Mouse (Mus musculus): ENCODE results near the gene Plcb4.

GRCm38 (mm10) chr2:135708386-135708785 is 49.6 kb downstream of the Plcb4 start:
- no peak for TF ChIP-seq CTCF (IDR thresholded peaks at IDR 0.05)
- TF ChIP-seq EP300 (IDR thresholded peaks at IDR 0.05), result peak; percentile 74

All from lung, postnatal 0 days (tissue).